In the genomic region with DNA sequence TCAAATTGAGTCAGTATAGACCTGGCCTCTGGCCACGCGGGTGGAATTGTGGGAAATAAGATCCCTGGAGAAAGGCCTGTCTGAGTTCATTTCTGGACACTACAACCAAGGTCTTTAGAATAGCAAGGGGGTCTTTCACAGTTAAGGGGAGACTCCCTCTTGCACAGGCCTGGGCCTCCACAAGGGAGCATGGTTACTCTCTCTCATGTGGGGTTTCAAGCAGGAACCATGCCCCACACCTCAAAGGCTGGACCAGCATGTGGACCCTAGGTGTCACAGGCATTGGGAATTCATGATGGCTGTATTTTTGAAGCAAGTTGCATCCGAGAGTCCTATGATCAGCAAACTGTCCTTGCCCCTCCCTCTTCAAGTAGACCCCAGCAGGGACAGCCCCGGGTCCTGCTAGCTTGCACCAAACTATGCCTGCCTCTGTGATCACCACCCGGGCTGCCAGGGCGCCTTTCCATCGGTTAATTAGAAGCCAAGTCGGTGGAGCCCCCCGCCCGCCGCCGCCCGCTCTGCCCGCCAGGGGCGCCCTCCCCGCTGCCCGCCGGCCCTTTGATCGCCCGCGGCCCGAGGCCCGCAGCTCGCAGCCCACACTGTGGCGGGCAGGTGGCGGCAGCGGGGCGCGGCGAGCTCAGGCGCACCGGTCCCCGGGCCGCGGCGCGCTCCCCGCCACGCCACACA, we compare ENCODE assay signal across 8 mouse cellular contexts.
A peak's percentile ranks its signal among the peaks of the same experiment; 100 is the strongest.
DNase-seq lines count a peak whose midpoint lies in the region; ATAC-seq and TF ChIP-seq lines count a peak whose summit lies in the region.

No protein-coding gene starts in this region.

- H3K4me3 ChIP-seq in thymus, adult 2 months (ENCODE audit: control insufficient read depth, insufficient read depth, low read length) = no peak overlapping the region
- peak overlapping the region; percentile 27 for H3K4me3 ChIP-seq in intestine, embryonic 16.5 days (ENCODE audit: low read length)

- H3K36me3 ChIP-seq in thymus, adult 2 months (ENCODE audit: control insufficient read depth, insufficient read depth, low read length) = no peaks in the 10 kb centered on the region
- H3K36me3 ChIP-seq in intestine, embryonic 16.5 days (ENCODE audit: control insufficient read depth, insufficient read depth, low read length) = no peaks in the 10 kb centered on the region

- peak; percentile 63; the same call in 1 of the 2 replicates for ATAC-seq in intestine, embryonic 16.5 days
- ATAC-seq in megakaryocyte, adult 5-6 weeks (ENCODE audit: poor library complexity, severe bottlenecking) = peak; percentile 39

- no peak overlapping the region for H3K27ac ChIP-seq in thymus, adult 2 months (ENCODE audit: control insufficient read depth, insufficient read depth, low read length)
- no peak overlapping the region for H3K27ac ChIP-seq in intestine, embryonic 16.5 days (ENCODE audit: low read length)

- no peak for TF ChIP-seq CTCF in thymus, adult 2 months (IDR thresholded peaks at IDR 0.05; ENCODE audit: borderline replicate concordance, control insufficient read depth, extremely low read depth, insufficient read depth, low read length, poor library complexity)

- no peaks in the 10 kb centered on the region for H3K4me1 ChIP-seq in thymus, adult 2 months (replicated peaks; ENCODE audit: control insufficient read depth, insufficient read depth, low read length)
- no peaks in the 10 kb centered on the region for H3K4me1 ChIP-seq in intestine, embryonic 16.5 days (ENCODE audit: control insufficient read depth, insufficient read depth, low read length)

- DNase-seq in cerebellum, postnatal 10 days = peak; percentile 62 to 72
- DNase-seq in cerebellum, adult 11-12 months = no peak
- peak; percentile 5 for DNase-seq in thymus, adult 2 months
- DNase-seq in thymus, postnatal 0 days (ENCODE audit: low spot score) = no peak
- DNase-seq in testis, postnatal 14 days (ENCODE audit: low spot score) = peak; percentile 19
- no peak for DNase-seq in cerebellum, adult 9-11 months

- H3K27me3 ChIP-seq in thymus, adult 2 months (ENCODE audit: control insufficient read depth, insufficient read depth, low read length) = no peaks in the 10 kb centered on the region; the same call in 1 of the 2 replicates
- peaks cover 16% of the 10 kb centered on the region for H3K27me3 ChIP-seq in intestine, embryonic 16.5 days (replicated peaks; ENCODE audit: control insufficient read depth, insufficient read depth, low read length)

- H3K4me2 ChIP-seq in intestine, embryonic 16.5 days (ENCODE audit: low read depth, low read length) = peak overlapping the region; percentile 51

- no peak for TF ChIP-seq POLR2A in thymus, adult 2 months (IDR thresholded peaks at IDR 0.05; ENCODE audit: control insufficient read depth, extremely low read depth, insufficient read depth, low read length, poor library complexity)

- no peaks in the 10 kb centered on the region for H3K9me3 ChIP-seq in intestine, embryonic 16.5 days (ENCODE audit: control insufficient read depth, low read length)

- 11% methylated on average over 39 of the region's 39 CpGs for WGBS in thymus, adult 2 months
- WGBS in intestine, embryonic 16.5 days = 7% methylated on average over 39 of the region's 39 CpGs

- peak overlapping the region; percentile 43; the same call in 1 of the 2 replicates for H3K9ac ChIP-seq in intestine, embryonic 16.5 days (ENCODE audit: low read depth, low read length)

Comparison
In these comparisons a context has a peak if more than half of its experiments do, and no peak if none do; other contexts are left out.
1. DNase-seq: peak in cerebellum, postnatal 10 days (2 of 2), thymus, adult 2 months (single experiment) and testis, postnatal 14 days (single experiment); none in cerebellum, adult 11-12 months (single experiment), thymus, postnatal 0 days (single experiment) and cerebellum, adult 9-11 months (single experiment).